Mouse (Mus musculus) lung, embryonic 14.5 days (tissue): ENCODE measurements around the gene Rbm17. TPM values are rescaled to one million over a fixed set of nuclear protein-coding genes. Genes with fewer than 3 reads are reported as not detected.

Experiments
- ATAC-seq: fragments of 200-750 bp; cut with Nextera tagmentation; 2 replicates; pipeline ENCODE4 v1.8.0; 2017; ENCODE audit warnings: mild to moderate bottlenecking, moderate TSS enrichment, moderate library complexity; ENCODE audit not compliant: insufficient read depth
- DNase-seq: peaks from one replicate; pipeline ENCODE4 v3.0.0-alpha.2; 2015
- H3K27ac ChIP-seq: fragments of 300-500 bp; sonication (generic); 2 replicates; pipeline ENCODE4 v1.5.1; 2014; ENCODE audit warnings: low read depth, mild to moderate bottlenecking, moderate library complexity
- H3K27me3 ChIP-seq: fragments of 300-500 bp; sonication (generic); 2 replicates; pipeline ENCODE4 v1.6.1; 2014; ENCODE audit warnings: low read length, control low read depth; ENCODE audit not compliant: insufficient read depth
- H3K36me3 ChIP-seq: fragments of 300-500 bp; sonication (generic); 2 replicates; pipeline ENCODE4 v1.6.1; 2014; ENCODE audit warnings: control low read depth; ENCODE audit not compliant: insufficient read depth
- H3K4me1 ChIP-seq: fragments of 300-500 bp; sonication (generic); 2 replicates; pipeline ENCODE4 v1.6.1; 2014; ENCODE audit warnings: antibody characterized with exemption, control low read depth; ENCODE audit not compliant: insufficient read depth
- H3K4me2 ChIP-seq: fragments of 300-500 bp; sonication (generic); 2 replicates; pipeline ENCODE4 v1.6.1; 2014; ENCODE audit warnings: mild to moderate bottlenecking
- H3K4me3 ChIP-seq: fragments of 300-500 bp; sonication (generic); 2 replicates; pipeline ENCODE4 v1.5.1; 2014; ENCODE audit warnings: low read depth, low read length
- H3K9ac ChIP-seq: fragments of 300-500 bp; sonication (generic); 2 replicates; pipeline ENCODE4 v1.6.1; 2014
- H3K9me3 ChIP-seq: fragments of 300-500 bp; sonication (generic); 2 replicates; pipeline ENCODE4 v1.6.1; 2016; ENCODE audit warnings: low read depth, low read length, control low read depth
- CTCF ChIP-seq: IDR thresholded peaks from 2 replicates; pipeline ENCODE4 v1.5.1; 2016; ENCODE audit warnings: antibody characterized with exemption, low read depth
- WGBS: fragments of 180-500 bp; shearing (Covaris S2); extraction: QIAGEN DNeasy Blood & Tissue Kit; methylation state at CpG from one replicate; pipeline ENCODE4 v1.1.7; 2014; 5-methylcytosine and 5-hydroxymethylcytosine counted together
- polyA plus RNA-seq: library from polyadenylated mRNA; unstranded; fragments of >200 nt; fragmentation: Nextera tagmentation; extraction: Ambion mirVana; gene quantifications from 2 replicates; pipeline ENCODE4 v1.2.1, GENCODE M21; 2014

The Rbm17 gene
- polyA plus RNA-seq, 1 experiment from 2014 or later: 154 TPM

- 56% methylated on average over 6 of the region's 6 CpGs for WGBS
- peaks cover 4% of the 10 kb centered on the region; the same call in 1 of the 2 replicates for H3K27me3 ChIP-seq
- no peak overlapping the region for H3K4me2 ChIP-seq
- no peak overlapping the region for H3K4me3 ChIP-seq
- H3K4me1 ChIP-seq: 0 out of 2 replicates have a peak, but pooled peaks cover 3% of the 10 kb centered on the region
- H3K9me3 ChIP-seq: no peaks in the 10 kb centered on the region
- TF ChIP-seq CTCF: no peak
- no peak overlapping the region for H3K27ac ChIP-seq
- DNase-seq: no peak
- H3K9ac ChIP-seq: no peak overlapping the region
- no peaks in the 10 kb centered on the region for H3K36me3 ChIP-seq
- no peak for ATAC-seq
These were observed 48.6 kb downstream of the Rbm17 start for GRCm38 (mm10) chr2:11555316-11555715.

DNA sequence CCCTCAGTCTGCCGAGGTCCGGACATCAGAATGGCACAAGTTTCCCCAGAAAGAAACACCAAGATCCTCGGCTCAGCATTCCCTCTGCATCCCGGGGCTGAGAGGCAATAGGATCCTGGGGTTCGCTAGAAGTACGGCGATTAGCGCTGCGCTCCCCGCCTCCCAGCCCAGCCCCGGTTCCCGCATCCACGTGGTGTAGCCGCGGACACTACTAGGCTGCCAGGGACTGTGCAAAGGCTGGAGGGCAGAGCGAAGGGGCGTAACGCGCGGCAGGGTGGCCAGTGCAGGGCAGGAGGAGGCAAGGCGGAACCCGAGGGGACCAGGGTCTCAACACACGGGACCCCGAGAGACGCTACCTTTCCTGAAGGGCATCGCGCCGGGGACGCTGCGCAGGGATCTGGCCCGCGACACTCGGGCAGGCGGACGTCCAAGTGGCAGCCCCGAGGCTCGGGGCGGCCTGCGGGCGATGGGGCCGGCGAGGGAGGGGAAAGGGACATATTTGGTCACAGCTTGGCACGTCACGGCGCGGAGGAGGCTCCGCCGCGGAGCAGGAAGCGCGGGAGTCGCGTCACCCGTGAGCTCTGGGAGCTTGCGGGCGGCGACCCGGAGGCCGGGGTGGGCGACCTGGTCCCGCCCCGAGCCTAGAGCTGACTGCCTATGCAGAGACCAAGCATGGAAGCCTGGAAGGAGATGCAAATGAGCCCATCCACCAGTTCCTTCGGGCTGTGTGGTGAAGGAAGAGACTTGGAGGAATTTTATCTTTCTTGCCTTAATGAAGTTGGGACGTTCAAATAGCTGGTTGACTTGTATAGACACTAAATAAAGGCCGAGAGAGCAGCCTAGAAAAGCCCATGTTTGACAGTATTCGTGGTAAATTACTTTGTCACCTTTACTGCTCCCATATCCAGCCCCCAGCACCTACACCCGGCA is 50.2 kb downstream of the Rbm17 start, which contains the start of gene Pfkfb3:
TSS of gene Pfkfb3 (minus strand) at position 607 of the 930 bp plus-strand sequence.
- Histone ChIP-seq H3K27me3 (peaks cover 4% of the 10 kb centered on the region; the same call in 1 of the 2 replicates), H3K4me2 (peak within 1 kb of the TSS; percentile 99), H3K9me3 (no peaks in the 10 kb centered on the region), H3K36me3 (no peaks in the 10 kb centered on the region), H3K4me1 (0 out of 2 replicates have a peak, but pooled peaks cover 3% of the 10 kb centered on the region), H3K4me3 (peak within 1 kb of the TSS; percentile 56), H3K9ac (peak within 1 kb of the TSS; percentile 65), H3K27ac (no peak within 1 kb of the TSS)
- DNase-seq: peak; percentile 86
- peak; percentile 89 for ATAC-seq
- TF ChIP-seq CTCF: no peak
- 1% methylated on average over 60 of the region's 67 CpGs for whole genome bisulfite sequencing

DNA sequence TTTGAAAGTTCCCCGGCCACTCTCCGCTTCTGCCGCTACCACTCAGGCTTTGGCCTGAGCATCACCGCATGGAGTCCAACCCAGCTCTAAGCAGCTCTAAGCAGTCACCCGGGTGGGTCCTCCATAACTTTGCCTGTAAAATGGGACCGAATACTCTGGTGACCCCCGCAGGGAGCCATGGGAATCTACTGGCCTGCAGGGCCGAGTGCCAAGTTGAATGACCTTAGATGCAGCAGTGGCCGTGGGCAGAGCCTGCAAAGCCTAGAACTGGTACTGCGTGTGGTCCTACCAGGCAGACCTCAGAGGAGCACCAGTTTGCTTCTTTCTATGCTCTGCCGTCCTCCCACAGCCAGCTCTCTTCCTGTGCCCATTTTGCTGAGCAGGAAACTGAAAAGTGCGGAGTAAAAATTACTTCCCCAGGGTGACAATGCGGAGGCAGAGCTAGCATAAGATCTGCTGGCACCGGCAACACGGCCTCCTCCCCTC is 50.9 kb downstream of the Rbm17 start:
- Histone ChIP-seq H3K27ac (no peak overlapping the region), H3K9me3 (no peaks in the 10 kb centered on the region), H3K9ac (peak overlapping the region; percentile 65), H3K4me1 (0 out of 2 replicates have a peak, but pooled peaks cover 3% of the 10 kb centered on the region), H3K36me3 (no peaks in the 10 kb centered on the region), H3K27me3 (peaks cover 4% of the 10 kb centered on the region; the same call in 1 of the 2 replicates), H3K4me3 (peak overlapping the region; percentile 56), H3K4me2 (peak overlapping the region; percentile 99)
- ATAC-seq: peak; percentile 54
- WGBS: 3% methylated on average over 15 of the region's 15 CpGs
- peak; percentile 52 for DNase-seq
- TF ChIP-seq CTCF: no peak

DNA sequence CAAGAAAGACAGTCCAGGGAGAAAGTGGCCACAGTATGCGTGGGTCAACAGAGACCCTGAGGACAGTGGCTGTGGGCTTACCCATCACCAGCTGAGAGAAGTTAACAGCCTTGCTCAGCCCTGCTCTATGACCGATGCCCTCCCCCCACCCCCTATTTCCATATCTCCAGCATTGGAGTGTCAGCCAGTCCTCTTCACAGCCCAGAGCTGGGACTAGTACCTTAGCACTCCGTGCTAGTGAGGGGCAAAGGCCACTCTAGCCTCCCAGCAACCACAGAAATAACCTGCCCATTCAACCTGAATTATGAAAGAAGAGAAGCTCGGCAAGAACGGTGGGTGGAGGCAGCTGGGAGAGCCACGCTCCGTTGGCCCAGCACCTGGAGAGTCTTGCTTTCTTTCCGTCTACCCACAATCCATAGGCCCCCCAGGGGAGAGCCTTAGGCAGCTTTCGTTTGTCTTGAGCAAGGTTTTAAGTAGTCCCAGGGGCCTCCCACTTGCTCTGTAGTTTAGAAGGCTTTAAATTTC is 51.6 kb downstream of the Rbm17 start:
- Histone ChIP-seq H3K4me1 (0 out of 2 replicates have a peak, but pooled peaks cover 3% of the 10 kb centered on the region), H3K27ac (no peak overlapping the region), H3K4me2 (peak overlapping the region; percentile 99), H3K9me3 (no peaks in the 10 kb centered on the region), H3K36me3 (no peaks in the 10 kb centered on the region), H3K4me3 (peak overlapping the region; percentile 56), H3K9ac (peak overlapping the region; percentile 26; the same call in 1 of the 2 replicates), H3K27me3 (peaks cover 4% of the 10 kb centered on the region; the same call in 1 of the 2 replicates)
- ATAC-seq: no peak
- DNase-seq: no peak
- 21% methylated on average over 9 of the region's 9 CpGs for WGBS
- TF ChIP-seq CTCF: no peak

GRCm38 (mm10) chr2:11551726-11552125 is 52.2 kb downstream of the Rbm17 start:
- H3K4me2 ChIP-seq: no peak overlapping the region
- WGBS: 21% methylated on average over 1 of the region's 1 CpGs
- no peaks in the 10 kb centered on the region for H3K9me3 ChIP-seq
- no peak overlapping the region for H3K4me3 ChIP-seq
- ATAC-seq (no peak), DNase-seq (no peak)
- TF ChIP-seq CTCF: no peak
- H3K36me3 ChIP-seq: no peaks in the 10 kb centered on the region
- H3K27ac ChIP-seq: no peak overlapping the region
- no peak overlapping the region for H3K9ac ChIP-seq
- 0 out of 2 replicates have a peak, but pooled peaks cover 3% of the 10 kb centered on the region for H3K4me1 ChIP-seq
- H3K27me3 ChIP-seq: peaks cover 4% of the 10 kb centered on the region; the same call in 1 of the 2 replicates

- ATAC-seq (no peak), DNase-seq (no peak)
- Histone ChIP-seq H3K27ac (no peak overlapping the region), H3K9ac (no peak overlapping the region), H3K36me3 (no peaks in the 10 kb centered on the region), H3K27me3 (no peaks in the 10 kb centered on the region), H3K9me3 (no peaks in the 10 kb centered on the region), H3K4me2 (no peak overlapping the region), H3K4me1 (0 out of 2 replicates have a peak, but pooled peaks cover 3% of the 10 kb centered on the region), H3K4me3 (no peak overlapping the region)
- 83% methylated on average over 10 of the region's 10 CpGs for WGBS
- no peak for TF ChIP-seq CTCF
These were observed 55.4 kb downstream of the Rbm17 start for GRCm38 (mm10) chr2:11548508-11548907.

GRCm38 (mm10) chr2:11547609-11548008 is 56.3 kb downstream of the Rbm17 start:
- WGBS: 57% methylated on average over 2 of the region's 2 CpGs
- H3K9ac ChIP-seq: no peak overlapping the region
- H3K27me3 ChIP-seq: no peaks in the 10 kb centered on the region
- no peak overlapping the region for H3K4me2 ChIP-seq
- no peaks in the 10 kb centered on the region for H3K9me3 ChIP-seq
- no peak overlapping the region for H3K27ac ChIP-seq
- no peaks in the 10 kb centered on the region for H3K4me1 ChIP-seq
- TF ChIP-seq CTCF: peak; percentile 35
- no peaks in the 10 kb centered on the region for H3K36me3 ChIP-seq
- DNase-seq (peak; percentile 17), ATAC-seq (no peak)
- H3K4me3 ChIP-seq: no peak overlapping the region
